Mouse (Mus musculus) retina, adult 2 months (tissue): ENCODE measurements around the gene Rnf31.

Source experiments
- DNase-seq: peaks from one replicate; pipeline ENCODE4 v3.0.0-alpha.2; 2012; ENCODE audit warnings: low read depth, low spot score

The Rnf31 gene

DNA sequence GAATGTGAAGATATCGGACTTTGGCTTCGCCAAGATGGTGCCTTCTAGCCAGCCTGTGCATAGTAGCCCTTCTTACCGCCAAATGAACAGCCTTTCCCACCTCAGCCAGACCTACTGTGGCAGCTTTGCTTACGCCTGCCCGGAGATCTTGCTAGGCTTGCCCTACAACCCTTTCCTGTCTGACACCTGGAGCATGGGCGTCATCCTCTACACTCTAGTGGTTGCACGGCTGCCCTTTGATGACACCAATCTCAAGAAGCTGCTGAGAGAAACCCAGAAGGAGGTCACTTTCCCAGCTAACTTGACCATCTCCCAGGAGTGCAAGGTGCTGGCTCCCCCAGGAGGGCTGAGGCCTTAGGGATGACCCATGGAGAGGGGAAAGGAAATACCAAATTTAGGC lies 60.0 kb downstream of the Rnf31 start:
- no peak for DNase-seq
